Mouse (Mus musculus) kidney, postnatal 36 days (tissue): ENCODE data around the gene Grin2b.

Experiments used
- DNase-seq, 2 experiments: peaks; one replicate each; pipeline ENCODE4 v3.0.0; 2021 to 2022; ENCODE audit warnings: mixed read lengths in 2 of 2

Gene Grin2b

GRCm38 (mm10) chr6:135680105-135680710, 493.1 kb downstream of the Grin2b start:
- DNase-seq: no peak

- no peak for DNase-seq
Observed at GRCm38 (mm10) chr6:135674380-135674779, 498.9 kb downstream of the Grin2b start.

DNA sequence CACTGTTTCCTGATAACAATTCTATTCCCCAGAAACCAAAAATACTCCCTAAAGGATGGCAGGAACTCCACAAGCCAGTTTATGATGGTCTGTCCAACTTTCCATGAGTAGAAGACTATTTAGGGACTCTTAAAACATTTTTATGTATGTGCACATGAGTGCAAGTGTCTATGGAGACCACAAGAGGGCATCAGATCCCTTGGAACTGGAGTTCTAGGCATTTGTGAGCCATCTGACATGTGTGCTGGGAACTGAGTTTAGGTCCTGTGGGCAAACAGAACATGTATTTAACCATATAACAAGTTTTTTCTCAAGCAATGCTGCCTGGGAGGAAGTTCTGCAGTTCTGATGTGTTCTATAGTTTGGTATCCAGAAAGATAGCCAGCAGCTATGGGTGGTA, 501.3 kb downstream of the Grin2b start:
- DNase-seq: no peak
